Mouse (Mus musculus) cerebellum, adult 9-11 months (tissue): ENCODE measurements around the gene Ap3d1.

Source experiments
- DNase-seq: peaks from one replicate; pipeline ENCODE4 v3.0.0; 2022

Ap3d1 gene

DNA sequence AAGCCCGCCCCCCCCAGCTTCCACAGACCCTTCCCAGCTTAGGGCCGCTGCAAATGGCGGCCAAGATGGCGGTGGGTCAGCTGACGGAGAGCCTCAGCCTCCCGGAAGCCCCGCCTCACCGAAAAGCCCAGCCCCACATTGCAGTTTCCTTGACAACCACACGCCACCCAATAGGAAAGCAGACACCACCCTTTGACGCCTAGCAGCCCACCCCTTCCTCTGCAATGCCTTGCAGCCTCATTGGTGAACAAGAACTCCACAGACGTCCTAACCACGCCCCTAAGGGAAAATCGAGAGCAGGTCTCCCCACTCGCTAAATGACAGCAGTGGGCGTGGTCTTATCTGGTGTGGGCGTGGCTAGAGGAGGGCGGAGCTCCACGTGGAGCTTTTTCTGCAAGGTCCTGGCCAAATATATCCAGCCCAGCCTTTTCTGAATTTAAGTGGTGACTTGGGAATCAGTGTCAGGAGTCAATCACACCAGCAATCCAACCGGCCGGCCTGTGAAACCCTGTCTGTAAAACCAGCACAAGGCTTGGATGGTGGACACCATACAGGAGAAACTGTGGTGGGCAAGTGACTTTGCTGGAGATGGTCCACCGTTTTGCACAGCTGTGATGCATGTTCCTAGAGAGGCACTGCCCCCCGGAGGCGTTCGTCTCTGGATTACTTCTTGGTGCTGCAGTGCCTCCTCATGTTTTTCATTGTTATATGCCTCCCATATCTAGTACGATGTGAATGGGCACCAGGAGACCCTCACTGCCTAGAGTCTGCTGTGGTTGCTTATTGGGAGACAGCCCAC is at the start of gene Ap3d1:
Gene Ap3d1 (minus strand): TSS at position 85 of the 799 bp plus-strand sequence.
- peak; percentile 100 for DNase-seq

DNA sequence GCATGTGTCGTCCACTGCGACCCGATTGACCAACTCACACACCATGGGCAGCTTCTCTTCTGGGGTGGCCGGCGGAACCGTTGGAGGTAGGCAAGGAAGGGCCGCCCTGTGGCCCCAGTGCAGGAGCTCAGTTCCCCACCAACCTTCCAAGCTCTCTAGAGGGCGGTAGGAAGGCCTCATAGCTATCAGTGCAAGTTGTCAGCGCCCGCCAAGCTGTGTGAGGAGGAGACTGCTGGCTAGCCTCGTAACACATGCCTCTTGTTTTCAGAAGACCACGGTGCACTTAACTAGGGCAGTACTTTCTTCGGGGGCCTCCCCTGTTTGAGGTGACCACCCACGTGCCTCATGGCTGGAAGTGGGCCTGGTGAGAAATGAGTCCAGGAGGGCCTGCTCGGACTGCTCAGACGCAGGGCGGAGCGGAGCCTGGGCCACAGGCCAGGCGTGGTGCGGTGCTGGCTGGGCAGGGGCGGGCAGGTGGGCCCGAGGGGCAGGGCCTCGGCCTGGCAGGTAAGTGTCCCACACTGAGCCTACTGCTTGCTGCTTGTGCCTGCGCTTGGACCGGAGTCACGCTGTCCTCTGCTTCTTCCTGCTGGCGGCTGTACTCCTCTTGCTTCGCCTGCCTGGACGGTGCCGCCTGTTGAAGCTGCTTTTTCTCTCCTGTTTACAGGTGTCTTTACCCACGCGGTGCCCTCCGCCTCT is 49.6 kb upstream of the Ap3d1 start:
- DNase-seq, result no peak

- DNase-seq, result peak; percentile 45
These were observed 48.8 kb upstream of the Ap3d1 start for GRCm38 (mm10) chr10:80790761-80791404.

GRCm38 (mm10) chr10:80787517-80787916 is 45.5 kb upstream of the Ap3d1 start:
- peak; percentile 25 for DNase-seq

GRCm38 (mm10) chr10:80785963-80786362 is 43.9 kb upstream of the Ap3d1 start:
- DNase-seq, result peak; percentile 47

DNA sequence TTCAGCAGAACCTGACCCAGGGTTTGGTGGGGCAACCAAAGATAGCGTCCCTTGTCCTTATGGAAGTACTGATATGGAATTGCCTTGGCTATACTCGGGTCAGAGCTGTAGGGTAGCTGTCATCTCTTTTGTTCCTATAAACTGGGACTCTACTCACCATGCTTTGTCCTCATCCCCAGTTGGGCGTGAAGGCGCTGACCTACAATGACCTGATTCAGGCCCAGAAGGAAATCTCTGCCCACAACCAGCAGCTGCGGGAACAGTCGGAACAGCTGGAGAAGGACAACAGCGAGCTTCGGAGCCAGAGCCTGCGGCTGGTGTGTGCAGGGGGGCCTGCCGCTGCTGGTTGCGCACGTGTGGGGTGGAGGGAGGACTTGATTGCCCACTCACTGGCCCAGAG is 42.8 kb upstream of the Ap3d1 start:
- DNase-seq, result no peak

- no peak for DNase-seq
These were observed 42.2 kb upstream of the Ap3d1 start for GRCm38 (mm10) chr10:80784302-80784701.

GRCm38 (mm10) chr10:80779565-80779964 is 37.5 kb upstream of the Ap3d1 start:
- no peak for DNase-seq

DNA sequence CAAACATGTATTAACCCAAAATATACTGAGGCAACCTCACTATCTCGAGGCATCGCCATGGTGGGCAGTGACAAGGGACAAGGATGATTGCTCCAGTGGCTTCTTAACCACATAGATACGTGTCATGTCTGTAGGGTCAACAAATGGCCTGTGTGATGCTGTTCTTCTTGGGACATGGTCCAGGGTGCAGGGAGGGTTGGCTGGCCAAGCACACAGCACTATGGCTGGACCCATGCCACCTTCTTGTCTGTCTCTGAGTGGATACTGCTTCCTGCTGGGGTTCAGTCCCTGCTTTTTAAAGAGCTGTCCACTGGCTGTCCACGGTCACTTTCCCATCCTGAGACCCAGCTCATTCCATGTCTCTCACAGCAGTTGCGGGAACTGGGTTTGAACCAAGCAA is 35.1 kb upstream of the Ap3d1 start:
- DNase-seq, result peak; percentile 74

GRCm38 (mm10) chr10:80776358-80776869 is 34.4 kb upstream of the Ap3d1 start:
- no peak for DNase-seq

GRCm38 (mm10) chr10:80775731-80776130 is 33.7 kb upstream of the Ap3d1 start:
- DNase-seq, result peak; percentile 90

- DNase-seq, result peak; percentile 77
These were observed 32.9 kb upstream of the Ap3d1 start for GRCm38 (mm10) chr10:80774981-80775380.

DNA sequence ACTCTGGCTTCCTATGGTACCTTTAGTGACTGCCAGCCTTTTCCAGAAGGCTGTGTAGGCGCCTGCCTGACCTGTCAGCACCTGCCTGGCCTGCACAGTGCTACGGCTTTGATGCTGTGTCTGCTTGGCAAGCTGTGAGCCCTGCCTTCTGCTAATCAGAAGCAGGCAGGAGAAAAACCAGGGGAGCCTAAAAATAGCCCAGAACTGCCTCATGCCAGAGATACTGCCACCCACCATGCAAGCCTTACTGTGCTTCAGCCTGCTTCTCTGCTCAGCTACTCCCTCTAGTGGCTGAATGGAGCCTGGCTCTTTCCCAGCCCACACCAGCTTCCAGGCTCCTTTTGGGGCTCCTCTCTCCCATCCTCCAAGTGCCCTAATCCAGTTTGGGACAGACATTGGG is 32.5 kb upstream of the Ap3d1 start:
- DNase-seq, result peak; percentile 98

DNA sequence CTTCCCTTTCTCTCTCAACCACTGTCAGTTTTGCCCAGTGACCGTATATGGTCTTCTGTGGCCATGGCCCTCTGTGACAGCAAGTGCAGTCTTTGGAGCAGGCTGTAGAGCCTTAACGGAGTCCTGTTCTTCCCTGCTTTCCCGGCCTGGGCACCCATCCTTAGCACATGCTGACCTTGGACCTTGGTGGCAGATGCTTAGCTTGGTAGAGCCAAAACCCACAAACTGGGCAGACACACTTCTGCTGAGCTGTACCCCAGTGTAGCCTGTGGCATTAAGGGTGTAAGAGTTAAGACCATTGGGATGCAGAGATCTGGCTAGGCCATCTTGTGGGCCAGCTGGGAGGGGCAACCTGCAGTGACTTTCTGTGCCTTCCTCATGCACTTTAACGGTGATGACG is 31.8 kb upstream of the Ap3d1 start:
- no peak for DNase-seq

- DNase-seq, result no peak
These were observed 26.3 kb upstream of the Ap3d1 start for GRCm38 (mm10) chr10:80768365-80768764.

- DNase-seq, result no peak
These were observed 24.2 kb upstream of the Ap3d1 start for GRCm38 (mm10) chr10:80766161-80766815.

GRCm38 (mm10) chr10:80765746-80766145 is 23.7 kb upstream of the Ap3d1 start:
- no peak for DNase-seq

DNA sequence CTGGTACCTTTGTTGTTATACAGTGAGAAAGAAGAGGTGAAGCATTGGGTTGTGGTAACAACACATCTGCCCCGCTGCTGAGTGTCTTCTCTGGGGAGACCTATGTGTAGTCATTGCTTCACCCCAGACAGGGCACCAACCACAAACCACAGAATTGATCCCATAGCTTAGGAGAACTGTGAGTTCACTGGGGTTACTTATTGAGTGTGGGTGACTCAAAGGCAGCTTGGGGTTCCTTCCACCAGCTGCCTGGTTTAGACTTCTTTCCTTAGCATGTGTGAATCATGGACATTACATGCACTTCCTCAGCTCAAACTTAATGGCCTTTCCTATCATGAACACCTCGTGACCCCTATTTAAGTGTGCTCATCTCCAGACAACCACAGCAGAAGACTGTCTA is 21.4 kb upstream of the Ap3d1 start:
- DNase-seq, result no peak

GRCm38 (mm10) chr10:80761821-80762220 is 19.8 kb upstream of the Ap3d1 start:
- DNase-seq, result no peak

GRCm38 (mm10) chr10:80760596-80761524 is 18.8 kb upstream of the Ap3d1 start:
- DNase-seq, result no peak

DNA sequence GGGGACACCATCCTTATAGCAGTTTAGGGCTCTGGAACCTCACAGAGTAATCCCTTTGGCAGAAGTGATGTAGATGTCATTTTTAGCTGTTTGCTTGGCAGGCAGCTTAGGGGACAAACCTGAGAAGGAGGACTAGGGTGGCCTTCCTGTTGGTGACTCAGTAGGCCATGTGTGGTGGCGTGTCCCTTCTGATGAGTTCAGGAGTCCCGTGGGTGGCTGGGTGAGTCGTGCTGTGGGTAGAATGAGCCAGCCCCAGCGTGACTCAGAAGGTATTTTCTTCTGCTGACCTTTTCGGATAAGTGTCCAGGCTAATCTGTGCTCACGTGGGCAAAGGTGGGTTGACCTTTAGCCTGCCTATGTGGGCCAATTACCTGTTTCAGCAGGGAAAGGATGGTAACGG is 16.6 kb upstream of the Ap3d1 start:
- no peak for DNase-seq

- peak; percentile 70 for DNase-seq
These were observed 15.7 kb upstream of the Ap3d1 start for GRCm38 (mm10) chr10:80757717-80758116.
